Mouse (Mus musculus): Measurements from ENCODE around the gene Dnmbp.
A peak's percentile ranks its signal among the peaks of the same experiment; 100 is the strongest.

The Dnmbp gene

DNA sequence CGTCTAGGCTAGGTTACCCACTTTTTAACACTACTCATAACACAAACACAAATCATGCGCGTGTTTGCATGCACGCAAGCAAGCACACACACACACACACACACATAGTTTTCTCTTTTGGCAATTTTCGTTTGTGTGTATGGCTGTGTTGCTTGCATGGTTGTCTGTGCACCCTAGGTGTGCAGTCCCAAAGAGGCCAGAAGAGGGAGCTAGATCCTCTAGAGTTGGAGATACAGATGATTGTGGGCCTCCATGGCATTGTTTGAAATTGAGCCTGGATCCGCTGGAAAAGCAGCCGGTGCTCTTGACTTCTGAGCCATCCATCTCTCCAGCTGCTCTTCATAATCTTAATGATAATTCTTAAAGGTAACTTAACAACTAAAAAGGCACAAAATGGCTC, 33.5 kb downstream of the Dnmbp start:
- no peak for DNase-seq

DNA sequence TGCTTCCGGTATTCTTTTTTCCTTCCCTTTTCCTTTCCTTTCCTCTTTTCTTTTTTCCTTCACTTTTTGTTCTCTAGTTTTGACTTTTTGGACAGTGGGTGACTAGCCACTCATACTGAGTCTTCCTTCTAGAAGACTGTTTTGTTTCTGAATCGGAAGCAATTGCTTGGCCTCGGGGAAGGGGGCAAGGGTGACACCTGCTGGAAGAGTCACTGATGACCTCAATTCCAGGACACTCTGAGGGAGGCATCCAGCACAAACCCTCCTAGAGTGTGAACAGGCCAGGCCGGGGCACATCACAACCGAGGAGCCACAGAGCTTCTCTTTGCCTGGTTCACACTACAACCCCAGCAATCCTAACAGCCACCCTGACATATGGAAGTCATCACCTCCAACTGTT, 34.0 kb downstream of the Dnmbp start:
- peak; percentile 30 for DNase-seq

DNA sequence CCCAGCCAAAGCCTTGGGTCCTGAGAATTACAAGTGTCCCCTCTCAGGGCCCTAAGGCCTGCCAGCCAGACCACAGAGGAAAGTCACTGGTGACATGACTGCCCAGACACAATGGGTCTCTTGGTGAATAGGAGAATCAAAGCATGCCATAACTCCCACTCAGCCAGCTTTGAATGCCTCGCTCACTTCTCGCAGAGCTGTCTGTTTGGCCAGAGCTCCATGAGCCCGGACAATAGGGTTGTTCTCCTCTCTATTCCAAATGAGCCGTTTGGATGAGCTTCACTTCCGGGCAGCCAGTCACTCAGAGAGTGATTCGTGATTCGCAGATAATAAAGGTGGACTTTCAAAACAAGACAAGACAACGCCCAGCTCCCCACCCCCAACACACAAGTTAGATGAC, 34.9 kb downstream of the Dnmbp start:
- no peak for DNase-seq

DNA sequence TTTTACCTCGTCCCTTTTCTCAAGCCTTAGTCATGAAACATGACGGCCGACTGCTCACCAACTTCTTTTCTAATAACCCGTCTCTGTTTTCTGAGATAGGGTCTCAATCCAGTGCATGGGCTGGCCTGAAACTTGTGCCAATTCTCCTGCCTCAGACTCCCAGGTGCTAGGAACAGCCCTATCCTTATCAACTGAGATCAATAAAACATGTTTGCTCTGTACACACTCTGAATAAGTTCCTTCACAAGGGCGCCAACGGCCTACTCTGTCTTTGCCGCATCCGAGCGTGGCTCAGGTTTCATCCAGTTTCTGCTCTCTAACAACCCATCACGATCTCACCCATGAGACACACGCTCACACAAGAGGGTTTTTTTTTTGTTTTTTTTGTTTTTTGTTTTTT, 35.7 kb downstream of the Dnmbp start:
- no peak for DNase-seq

DNA sequence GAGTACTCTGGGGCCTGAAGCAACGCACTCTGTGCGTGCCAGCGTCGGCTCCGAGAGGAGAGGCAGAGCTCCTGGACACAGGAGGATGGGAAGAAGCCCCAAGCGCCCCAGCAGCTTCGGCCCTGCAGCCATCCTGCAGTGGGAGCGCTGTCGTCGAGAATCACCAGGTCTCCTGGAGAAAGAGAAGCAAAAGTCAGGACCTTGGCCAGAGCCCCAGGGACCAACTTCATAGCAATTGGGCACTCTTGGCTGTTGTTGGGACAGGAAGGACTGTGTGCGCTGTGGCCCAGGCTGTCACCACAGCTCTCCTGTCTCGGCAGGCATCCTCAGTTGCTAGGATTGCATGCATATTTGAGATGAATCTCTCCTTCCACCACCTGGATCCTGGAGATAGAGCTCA, 37.1 kb downstream of the Dnmbp start:
- DNase-seq = no peak

DNA sequence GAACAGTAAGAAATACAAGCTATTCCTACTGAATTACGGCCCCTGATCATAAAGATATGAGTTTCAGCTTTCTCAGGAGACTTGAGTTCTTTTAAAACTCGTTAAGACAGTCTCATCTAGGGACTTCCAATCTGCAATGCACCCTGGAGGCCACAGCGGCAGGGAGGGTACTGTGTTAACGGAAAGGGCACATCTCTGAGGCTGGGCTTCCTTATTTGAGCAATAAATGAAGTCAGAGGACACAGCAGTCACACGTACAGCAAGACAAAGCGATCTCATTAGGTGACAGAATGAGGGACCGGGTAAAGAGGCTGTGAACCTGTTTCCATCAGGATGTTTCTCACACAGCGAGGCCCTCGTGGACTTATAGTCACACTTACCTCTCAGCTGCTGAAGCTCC, 39.3 kb downstream of the Dnmbp start:
- DNase-seq = no peak

DNA sequence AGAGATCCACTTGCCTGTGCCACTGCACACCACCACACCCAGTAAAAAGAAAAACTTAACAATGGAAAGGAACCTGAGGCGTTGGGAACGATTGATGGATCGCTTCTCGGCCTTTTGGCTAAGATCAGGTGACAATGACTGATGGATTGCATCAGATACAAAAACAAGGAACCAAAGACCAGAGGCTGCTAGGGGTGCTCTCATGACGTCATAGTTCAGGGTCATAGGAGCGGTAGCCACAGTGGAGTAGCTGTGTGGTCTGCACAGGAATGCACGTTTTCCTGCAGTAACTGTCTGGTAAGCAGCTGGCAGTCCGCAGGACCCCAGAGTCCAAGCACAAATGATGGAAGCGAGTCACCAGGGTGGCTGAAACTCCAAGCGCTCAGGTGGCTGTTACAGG, 41.4 kb downstream of the Dnmbp start:
- DNase-seq = no peak

DNA sequence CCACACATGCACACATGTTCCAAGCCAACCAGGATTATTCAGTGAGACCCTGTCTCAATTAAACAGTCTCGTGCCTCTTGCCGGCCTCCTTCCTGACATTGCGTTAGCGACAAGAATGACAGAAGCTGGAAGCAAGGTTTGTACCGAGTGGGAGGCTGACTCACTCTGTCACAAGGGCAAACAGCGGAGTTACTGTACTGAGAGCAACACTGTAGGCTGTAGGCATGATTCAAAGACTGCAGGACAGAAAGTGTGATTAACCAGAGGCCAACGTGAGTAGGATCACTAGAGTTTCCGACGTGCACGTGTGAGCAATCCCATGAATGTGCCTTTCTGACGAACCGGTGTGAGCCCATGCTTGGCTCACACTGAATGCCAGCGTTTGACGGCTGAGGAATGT, 43.5 kb downstream of the Dnmbp start:
- no peak for DNase-seq

DNA sequence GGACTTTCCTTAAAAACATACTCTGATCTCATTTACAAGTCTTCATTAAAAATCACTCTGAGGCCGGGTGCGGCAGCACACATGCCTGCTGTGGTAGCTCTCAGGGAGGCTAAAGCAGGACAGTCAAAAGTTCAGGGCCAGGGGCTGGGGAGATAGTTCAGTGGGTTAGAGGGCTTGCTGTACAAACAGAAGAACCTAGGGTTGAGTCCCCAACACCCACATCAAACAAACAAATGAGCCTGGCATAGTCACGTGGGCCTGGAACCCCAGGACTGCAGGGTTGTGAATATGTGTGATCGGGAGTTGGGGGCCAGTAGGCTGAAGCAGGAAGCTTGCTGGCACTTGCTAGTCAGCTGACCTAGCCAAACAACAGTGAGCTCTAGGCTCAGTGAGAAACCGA, 44.0 kb downstream of the Dnmbp start:
- no peak for DNase-seq

DNA sequence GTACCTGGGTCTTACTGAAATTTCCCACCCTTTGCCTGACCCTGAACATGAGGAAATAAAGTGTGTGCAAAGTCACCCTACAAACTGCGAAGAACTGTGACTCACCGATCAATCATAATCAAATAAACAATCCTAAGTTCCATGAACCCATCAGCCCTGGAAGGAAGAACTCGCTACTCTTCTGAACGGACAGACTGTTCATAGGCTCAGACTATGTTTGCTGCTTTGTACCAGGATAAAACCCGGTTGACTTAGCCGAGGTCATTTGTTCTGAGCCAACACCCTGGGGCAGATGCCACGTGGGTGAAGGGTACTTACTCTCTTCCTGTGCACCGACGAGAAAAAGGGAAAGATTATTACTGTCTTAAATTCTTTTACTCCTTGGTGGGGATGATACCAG, 45.2 kb downstream of the Dnmbp start:
- no peak for DNase-seq

DNA sequence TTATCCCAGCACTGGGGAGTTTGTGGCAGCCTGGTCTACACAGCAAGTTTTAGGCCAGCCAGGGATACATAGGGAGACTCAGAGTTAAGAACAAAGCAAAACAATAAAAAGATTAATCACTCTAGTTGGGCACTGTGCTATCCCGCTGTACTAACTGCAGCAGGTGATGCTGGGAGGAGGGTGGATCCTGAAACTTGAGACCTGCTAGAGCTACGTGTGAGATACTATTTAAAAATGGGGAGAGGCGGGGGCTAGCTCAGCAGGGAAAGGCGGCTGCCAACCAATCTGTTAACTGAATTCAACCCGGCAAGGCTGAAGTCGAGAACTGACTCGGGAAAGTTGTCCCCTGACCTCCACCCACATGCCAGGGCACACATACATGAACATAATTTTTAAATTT, 45.9 kb downstream of the Dnmbp start:
- no peak for DNase-seq

DNA sequence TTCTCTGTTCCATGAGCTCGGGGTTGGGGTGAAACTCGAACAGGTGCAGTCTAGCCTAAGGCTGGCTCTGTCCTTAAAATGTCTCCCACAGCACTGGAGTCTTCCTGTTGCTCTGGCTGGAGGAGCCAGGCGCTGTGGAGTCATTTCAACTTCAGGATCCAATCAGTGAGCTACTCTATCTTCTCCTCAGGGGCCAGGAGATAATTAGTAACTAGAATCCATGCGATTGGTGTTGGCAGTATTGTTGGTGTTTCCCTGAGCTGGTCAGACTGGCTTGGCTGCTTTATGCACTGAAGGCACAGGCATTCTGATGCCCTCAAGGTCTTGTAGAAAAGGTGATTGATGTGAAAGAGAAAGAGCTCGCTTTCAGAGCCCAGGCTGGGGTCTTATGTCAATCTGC, 49.5 kb downstream of the Dnmbp start:
- DNase-seq = no peak

DNA sequence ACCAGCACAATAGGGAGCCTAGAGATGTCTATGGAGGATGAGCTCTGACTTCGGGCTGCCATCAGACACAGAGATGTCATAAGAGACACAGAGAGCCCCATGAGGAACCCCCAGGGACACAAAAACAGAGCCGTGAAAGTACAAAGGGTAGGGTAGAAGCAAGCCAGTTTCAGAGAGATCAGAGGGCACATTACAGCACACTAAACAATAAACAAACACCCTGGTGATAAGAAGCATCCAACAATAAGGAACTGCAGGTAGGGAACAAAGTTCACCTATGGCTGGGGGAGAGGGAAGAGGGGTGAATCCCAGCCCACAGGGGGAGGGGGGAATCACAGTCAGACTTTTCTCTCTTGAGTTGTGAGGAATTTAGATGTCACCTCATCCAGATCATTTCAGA, 52.3 kb downstream of the Dnmbp start:
- DNase-seq = no peak

DNA sequence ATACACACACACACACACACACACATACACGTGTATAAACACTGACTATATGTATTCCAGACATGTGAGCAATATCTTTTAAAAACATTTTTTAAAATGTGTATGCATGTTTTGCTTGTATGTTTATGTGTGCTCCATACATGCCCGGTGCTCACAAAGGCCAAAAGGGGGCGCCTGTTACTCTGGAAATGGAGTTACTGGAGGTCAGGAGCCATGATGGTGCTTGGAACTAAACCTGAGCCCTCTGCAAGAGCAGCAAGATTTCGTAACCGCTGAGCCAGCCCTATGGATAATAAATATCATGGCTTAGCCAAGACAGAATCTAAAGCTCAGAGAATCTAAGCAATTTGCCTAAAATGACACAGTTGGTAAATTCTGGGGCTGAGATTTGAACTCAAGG, 52.7 kb downstream of the Dnmbp start:
- no peak for DNase-seq

DNA sequence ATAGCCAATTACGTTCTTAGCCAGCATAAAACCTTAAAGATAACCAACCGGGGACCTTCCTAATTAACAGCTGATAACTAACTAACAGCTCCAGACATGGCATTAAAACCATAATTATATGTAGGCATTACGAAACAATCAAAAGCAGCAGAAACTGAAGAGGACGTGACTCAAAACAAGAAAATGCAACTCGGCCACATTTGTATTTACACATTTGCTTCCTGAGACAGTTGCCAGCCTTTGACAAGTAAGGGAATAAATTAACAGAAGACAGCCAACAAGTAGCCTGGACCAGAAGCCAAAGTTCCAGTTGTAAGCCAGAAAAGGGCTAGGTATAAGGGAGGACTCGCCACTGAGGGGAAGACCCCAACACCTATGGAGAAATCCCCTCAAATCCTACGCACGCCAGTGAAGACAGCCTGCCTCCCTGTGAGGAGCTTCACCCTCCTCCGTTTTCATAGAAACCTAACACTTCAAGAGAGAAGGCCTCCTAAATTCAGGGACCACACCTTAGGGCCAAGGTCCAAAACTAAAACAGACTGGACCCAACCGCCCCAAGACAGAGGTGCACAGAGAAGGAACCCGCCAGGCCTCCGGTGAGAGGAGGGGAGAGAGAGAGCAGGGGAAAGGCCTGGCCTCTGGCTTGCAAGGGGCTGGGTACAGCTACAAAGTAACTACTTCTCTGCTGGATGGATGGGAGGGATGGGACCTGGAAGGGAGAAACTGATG, 53.5 kb downstream of the Dnmbp start:
- DNase-seq = no peak

DNA sequence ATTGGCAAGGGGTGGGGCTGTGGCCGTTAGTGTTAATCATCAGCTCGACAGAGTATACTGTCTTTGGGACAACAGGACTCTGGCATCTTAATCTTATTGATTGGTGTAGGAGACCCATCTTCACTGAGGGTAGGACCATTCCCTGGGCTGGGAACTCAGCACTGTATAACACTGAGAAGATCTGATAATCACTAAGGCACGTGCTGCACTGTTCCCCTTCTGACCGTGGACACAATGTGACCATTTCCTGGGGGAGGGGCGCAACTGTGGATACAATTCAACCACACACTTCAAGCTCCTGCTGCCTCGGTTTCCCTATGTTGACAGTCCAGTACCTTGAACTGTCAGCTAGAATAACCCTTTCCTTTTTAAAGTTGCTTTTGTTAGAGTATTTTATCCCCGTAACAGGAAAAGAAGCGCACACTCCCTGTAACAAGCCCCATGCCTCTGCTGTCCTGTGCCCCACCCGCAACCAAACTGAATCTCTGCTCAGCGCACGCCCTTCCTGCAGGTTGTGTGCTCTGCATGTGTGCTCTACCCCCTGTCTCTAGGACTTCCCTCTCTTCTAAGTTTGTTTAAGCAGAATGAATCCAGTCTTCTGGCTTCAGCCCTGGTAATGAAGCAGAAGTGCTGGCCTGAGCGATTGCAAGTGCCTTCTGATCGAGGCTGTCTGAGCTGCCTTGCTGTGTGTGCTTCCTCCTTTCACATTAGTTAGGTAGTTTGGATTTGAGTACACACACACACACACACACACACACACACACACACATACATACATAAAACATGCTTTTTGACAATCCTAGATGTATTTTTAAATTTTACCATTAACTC, 55.1 kb downstream of the Dnmbp start:
- no peak for DNase-seq

DNA sequence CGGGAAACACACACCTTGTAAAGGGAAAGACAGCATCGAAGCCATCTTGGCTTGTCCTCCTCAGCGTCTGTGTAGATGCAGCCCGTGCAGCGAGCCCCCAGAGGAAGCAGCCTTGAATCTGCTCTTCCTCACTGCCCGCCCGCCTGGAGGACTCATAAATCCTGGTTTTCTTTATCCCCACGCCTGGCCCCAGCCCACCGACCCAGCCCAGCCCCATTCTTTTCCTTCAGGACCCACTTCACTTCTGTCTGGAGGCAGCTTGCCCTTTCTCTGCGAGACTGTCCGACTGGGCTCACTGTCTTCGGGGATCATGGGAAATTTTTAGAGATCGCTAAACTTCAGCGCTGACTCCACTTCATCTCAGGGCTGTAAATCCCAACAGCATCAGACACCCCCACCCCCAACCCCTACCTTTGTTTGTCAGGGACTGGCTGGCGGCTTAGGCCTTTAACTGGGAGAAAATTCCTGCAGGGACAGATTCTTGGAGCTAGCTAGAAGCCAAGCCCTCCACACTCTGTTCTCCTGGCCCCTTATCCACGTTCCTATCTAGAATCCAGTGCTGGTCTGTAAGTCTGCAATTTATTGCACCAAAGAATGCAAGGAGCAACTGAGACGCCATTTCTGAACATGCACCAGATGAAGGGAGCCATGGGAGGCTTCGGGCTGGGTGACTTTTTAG, 57.0 kb downstream of the Dnmbp start:
- DNase-seq = peak; percentile 38

DNA sequence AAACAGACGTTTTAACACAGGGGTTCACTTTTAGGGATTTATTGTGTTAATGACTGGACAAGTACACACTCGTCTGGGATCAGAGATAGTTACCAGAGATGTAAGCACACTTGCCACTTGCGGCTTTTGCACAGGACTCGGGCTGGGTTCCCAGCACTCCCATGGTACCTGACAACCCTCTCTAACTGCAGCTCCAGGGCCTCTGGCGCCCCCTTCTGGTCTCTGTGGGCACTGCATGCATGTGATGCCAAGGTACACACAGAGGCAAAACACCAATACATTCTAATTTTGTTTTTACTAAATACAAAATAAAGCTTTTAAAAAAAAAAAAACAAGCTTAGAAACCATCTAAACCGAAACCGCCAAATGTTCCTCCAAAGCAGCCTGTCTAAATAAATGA, 58.4 kb downstream of the Dnmbp start:
- DNase-seq = peak; percentile 17

DNA sequence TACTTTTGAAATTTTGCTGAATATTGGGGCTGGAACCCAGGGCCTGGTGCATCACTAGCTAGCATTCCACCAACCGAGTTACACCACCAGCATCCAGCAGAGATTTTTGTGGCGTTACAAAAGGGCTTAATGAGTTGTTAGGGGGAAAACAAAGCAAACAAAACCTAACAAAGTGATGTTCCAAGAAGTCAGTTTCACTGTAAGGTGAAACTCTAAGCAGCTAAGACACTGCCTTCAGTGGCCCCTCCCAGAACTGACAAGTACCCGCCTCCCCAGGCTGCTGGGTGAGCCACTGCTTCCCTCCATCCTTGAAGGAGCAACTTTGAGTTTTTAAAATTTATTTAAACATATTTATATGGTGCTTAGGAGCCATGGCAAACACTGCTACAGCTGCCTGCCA, 59.6 kb downstream of the Dnmbp start:
- no peak for DNase-seq

DNA sequence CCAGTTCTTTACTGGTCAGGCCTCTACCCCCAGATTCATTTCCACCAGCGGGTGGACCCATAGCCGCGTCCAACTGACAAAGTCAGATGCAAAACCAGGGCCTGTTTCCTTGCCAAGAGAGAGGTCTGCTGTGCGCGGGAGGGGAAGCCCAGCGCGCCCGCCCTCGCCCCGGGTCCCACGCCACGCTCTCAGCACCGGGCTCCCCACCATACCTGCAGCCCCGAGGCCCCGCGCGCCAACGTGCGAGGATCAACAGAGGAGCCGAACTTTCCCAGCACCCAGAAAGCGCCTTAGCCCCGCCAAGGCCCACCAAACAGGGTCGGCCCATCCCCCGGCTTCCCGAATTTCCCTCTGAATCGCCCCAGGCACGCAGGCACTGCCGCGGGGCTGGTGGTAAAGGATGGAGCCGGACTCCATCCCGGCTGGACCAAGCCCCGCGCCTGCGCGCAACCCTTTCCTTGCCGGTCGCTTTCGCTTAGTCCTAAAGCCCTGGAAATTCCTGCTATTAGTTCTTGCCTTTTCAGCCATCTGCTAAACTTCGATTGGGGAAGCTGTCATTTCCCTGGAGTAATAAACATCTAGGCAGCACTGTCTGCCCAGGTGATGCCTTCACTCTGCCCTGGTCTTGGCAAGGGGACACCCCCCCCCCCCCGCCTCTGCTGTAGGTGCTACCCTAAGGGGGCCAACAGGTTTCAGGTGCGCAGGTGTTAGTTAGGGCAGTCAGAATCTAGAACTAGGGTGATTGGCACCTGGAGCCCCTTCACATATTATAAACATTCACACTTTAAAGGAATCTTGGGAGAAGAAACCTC, 60.4 kb downstream of the Dnmbp start:
- peak; percentile 82 for DNase-seq

DNA sequence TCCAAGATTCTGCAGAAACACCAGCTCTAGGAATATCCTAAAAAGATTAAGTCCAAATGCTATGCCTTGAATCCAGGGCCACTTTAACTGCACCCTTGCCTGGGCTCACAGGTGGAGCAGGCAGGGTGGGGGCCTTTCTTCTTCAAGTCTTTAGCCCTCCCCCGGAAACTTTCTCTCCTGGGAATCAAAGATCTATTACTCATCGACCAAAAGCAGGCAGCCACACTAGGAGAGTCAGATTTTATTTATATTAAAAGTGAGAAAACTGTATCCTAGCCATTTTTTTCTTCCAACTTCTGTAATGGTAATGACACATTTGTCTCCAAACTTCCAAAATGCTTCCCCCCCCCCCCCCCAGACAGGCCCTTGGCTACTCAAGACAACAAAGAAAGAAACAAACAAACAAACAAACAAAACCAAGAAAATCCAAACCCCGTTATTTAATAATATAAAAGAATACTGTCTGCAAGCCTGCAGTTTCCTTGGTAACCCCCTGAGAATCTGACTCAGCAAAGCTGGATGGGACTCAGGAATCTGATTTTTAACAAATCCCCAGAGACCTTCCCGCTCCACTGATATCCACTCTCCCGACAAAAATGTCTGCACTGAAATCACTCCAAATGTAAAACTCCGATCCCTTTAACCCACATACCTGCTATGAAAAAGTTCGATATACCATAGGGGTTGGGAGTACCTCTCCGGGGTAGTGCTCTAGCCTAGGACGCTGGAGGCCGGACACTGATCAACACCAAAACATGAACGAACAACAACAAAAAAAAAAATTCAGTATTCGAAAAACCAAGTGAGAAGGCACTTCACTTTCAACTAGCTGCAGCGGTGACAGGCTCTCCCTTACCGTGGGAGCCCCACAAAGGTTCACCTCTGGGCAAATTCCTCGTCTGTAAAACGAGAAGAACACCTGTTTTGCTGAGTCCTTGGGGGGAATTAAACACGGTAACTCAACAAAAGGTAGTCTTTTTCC, 61.6 kb downstream of the Dnmbp start:
- DNase-seq = no peak

DNA sequence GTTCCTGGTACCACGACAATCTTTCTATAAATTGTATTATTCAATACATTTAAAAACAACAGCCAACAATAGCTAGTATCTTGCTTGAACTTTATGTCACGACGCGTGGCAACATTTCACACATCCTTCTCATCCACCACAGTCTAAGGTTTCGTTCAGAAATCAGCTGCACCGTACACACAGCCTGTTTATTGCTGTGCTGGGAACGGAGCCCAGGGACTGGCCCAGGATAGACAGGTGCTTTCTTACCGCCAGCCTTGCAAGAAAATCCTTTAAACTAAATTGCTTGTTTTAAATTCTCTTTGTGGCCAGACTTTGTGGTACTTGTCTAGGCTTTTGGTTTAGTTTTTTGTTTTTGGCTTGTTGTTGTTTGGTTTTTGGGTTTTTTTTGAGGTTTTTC, 62.6 kb downstream of the Dnmbp start:
- no peak for DNase-seq

All from right cerebral cortex, postnatal 4 days (tissue).